Mouse (Mus musculus) embryo, embryonic 10.5 days (tissue): ENCODE data around the gene Fmo9.

Experiments used
- DNase-seq: peaks from one replicate; pipeline ENCODE4 v3.0.0-alpha.2; 2015; ENCODE audit warnings: low spot score

Gene Fmo9

DNA sequence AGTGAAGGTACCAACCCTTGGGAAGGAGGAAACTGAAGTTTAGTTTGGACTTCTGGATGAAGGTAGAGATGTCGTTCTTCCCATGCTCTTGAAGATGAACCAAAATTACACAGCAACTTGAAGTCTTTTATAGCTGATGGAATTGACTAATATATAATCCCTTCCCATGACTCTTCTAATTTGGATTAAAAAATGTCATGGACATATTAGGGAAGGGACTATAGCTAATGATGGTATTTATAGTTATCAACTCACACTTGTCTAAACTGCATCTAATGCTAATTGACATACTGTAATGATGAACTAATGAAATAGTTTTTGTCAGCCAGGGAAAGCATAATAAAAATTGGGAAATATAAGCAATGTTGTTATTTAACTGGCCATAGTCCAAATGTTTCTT is at the start of gene Fmo9:
Gene Fmo9 (minus strand): TSS at position 101 of the 400 bp plus-strand sequence.
- DNase-seq = no peak

GRCm38 (mm10) chr1:166730886-166731285 is 49.2 kb upstream of the Fmo9 start:
- DNase-seq = no peak

DNA sequence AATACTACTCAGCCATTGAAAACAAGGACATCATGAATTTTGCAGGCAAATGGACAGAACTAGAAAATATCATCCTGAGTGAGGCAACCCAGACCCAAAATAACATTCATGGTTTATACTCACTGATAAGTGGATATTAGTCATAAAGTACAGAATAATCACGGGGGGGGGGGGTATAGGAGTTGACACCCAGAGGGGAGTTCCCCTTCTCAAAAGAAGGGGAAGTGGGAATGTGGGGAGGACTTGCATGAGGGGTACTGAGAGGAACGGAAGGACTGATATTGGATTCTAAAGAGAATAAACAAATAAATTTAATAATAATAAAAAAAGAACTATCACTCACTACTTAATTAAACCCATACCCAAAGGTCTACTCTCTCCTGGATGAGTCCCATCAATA is 48.6 kb upstream of the Fmo9 start:
- DNase-seq = no peak

DNA sequence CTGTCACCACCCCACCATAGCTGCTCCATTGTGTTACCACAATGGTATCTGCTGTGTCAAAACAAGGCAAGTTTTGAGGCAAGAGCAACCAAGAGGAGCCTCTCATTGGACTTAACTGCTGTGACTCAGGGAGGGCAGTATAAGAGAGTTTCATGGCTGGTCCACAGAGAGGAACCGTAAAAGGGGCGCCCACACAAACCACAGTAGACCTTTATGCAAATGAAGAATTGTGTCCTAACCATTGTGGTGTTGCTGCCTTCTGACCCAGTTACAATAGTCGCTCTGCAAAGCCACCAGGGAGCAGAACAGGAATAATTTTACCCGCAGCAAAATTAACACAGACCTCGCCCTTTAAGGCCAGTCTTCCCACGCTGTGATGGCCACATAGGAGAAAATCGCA is 29.2 kb upstream of the Fmo9 start:
- no peak for DNase-seq

GRCm38 (mm10) chr1:166702270-166702912 is 20.7 kb upstream of the Fmo9 start:
- DNase-seq = no peak

- DNase-seq = no peak
These were observed 12.4 kb downstream of the Fmo9 start for GRCm38 (mm10) chr1:166669264-166669663.

DNA sequence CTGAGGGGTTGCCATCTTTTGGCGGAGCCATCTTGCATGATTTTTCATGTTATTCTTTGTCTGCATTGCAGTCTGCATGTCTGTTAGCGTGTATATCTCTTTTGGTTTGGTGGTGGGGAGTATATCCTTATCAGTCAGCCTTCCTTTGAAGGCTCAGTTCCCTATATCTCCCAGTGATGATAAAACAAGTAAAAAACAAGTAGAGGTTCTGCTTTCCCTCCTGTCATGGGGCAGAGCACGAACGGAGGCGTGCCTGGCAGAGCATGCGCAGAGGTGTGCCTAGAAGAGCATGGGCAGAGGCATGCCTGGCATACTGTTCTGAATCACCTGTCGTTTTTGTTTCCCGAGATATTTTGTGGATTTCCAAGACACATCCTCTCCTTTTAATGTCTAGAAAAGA is 20.8 kb downstream of the Fmo9 start:
- no peak for DNase-seq

DNA sequence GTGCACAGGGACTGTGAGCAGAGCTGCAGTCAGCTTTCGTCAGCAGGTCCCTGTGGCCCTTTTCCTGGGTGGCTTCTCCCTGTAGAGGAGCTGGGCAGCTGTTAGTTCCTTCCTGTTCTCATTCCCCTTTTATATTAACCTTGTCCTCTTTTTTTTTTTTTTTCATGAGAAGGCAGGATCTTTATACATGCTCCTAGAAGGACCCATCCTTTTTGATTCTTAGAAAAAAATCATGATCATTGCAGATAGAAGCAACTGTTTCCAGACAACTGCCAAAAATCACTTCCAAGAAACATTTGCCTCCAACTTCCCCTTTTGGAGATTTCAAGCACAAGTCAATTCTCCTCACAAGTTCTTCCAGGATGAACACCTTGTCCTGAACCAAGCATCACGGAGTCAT is 34.1 kb downstream of the Fmo9 start, which contains the start of gene Gm4847:
Gene Gm4847 (minus strand): TSS at position 101 of the 400 bp plus-strand sequence.
- no peak for DNase-seq
